Mouse (Mus musculus) bone marrow macrophage, adult 2 months (primary cell): ENCODE data around the gene Unc13d. TPM values are rescaled to one million over a fixed set of nuclear protein-coding genes. Genes with fewer than 3 reads are reported as not detected.

Experiments
- H3K27ac ChIP-seq: 2 replicates; pipeline ENCODE4 v1.5.1; 2012; ENCODE audit warnings: low read depth, low read length; ENCODE audit not compliant: insufficient read depth
- H3K4me1 ChIP-seq: 2 replicates; pipeline ENCODE4 v1.6.1; 2012; ENCODE audit warnings: low read length; ENCODE audit not compliant: control insufficient read depth, insufficient read depth
- H3K4me3 ChIP-seq: 2 replicates; pipeline ENCODE4 v1.5.1; 2012; ENCODE audit warnings: mild to moderate bottlenecking, low read length, moderate library complexity; ENCODE audit not compliant: insufficient read depth
- CTCF ChIP-seq: IDR thresholded peaks from 2 replicates; pipeline ENCODE4 v1.5.1; 2012; ENCODE audit warnings: low read depth, mild to moderate bottlenecking, low read length, moderate library complexity
- POLR2A ChIP-seq: IDR thresholded peaks from 2 replicates; pipeline ENCODE4 v1.6.1; 2012; ENCODE audit warnings: mild to moderate bottlenecking, low read depth, low read length, borderline replicate concordance
- polyA plus RNA-seq: library from polyadenylated mRNA; stranded (reverse); fragments of >200 nt; gene quantifications from 2 replicates; pipeline ENCODE4 v1.2.4, GENCODE M21; 2012; ENCODE audit not compliant: missing spikeins, insufficient read depth, insufficient read length

Unc13d gene
- polyA plus RNA-seq, 1 experiment: 32.3 TPM

- H3K27ac ChIP-seq: no peak overlapping the region
- TF ChIP-seq POLR2A (no peak), CTCF (no peak)
- H3K4me1 ChIP-seq: no peaks in the 10 kb centered on the region
- H3K4me3 ChIP-seq: no peak overlapping the region
These were observed 24.1 kb downstream of the Unc13d start for GRCm38 (mm10) chr11:116053510-116054229.

- Histone ChIP-seq H3K4me3 (no peak overlapping the region), H3K4me1 (no peaks in the 10 kb centered on the region), H3K27ac (no peak overlapping the region)
- no peak for TF ChIP-seq POLR2A
- TF ChIP-seq CTCF: no peak
These were observed 27.6 kb downstream of the Unc13d start for GRCm38 (mm10) chr11:116050196-116050595.

GRCm38 (mm10) chr11:116049610-116050009 is 28.2 kb downstream of the Unc13d start:
- TF ChIP-seq POLR2A: no peak
- no peak for TF ChIP-seq CTCF
- H3K4me3 ChIP-seq: no peak overlapping the region
- H3K4me1 ChIP-seq: no peaks in the 10 kb centered on the region

GRCm38 (mm10) chr11:116045173-116045572 is 32.6 kb downstream of the Unc13d start:
- H3K4me3 ChIP-seq: no peak overlapping the region
- H3K27ac ChIP-seq: no peak overlapping the region
- H3K4me1 ChIP-seq: peaks cover 5% of the 10 kb centered on the region
- no peak for TF ChIP-seq POLR2A
- no peak for TF ChIP-seq CTCF

More at GRCm38 (mm10) chr11:116049610-116050009, 28.2 kb downstream of the Unc13d start:
- no peak overlapping the region for H3K27ac ChIP-seq

GRCm38 (mm10) chr11:116043286-116043685 is 34.5 kb downstream of the Unc13d start:
- Histone ChIP-seq H3K4me3 (no peak overlapping the region), H3K27ac (no peak overlapping the region), H3K4me1 (peaks cover 5% of the 10 kb centered on the region)
- TF ChIP-seq POLR2A (no peak), CTCF (no peak)

- TF ChIP-seq CTCF: no peak
- TF ChIP-seq POLR2A: no peak
- no peak overlapping the region for H3K4me3 ChIP-seq
- no peak overlapping the region for H3K27ac ChIP-seq
- H3K4me1 ChIP-seq: peaks cover 5% of the 10 kb centered on the region
These were observed 35.2 kb downstream of the Unc13d start for GRCm38 (mm10) chr11:116042372-116043138.

GRCm38 (mm10) chr11:116041833-116042232 is 35.9 kb downstream of the Unc13d start:
- TF ChIP-seq POLR2A: no peak
- no peak for TF ChIP-seq CTCF
- Histone ChIP-seq H3K4me1 (peaks cover 7% of the 10 kb centered on the region), H3K27ac (no peak overlapping the region), H3K4me3 (no peak overlapping the region)

GRCm38 (mm10) chr11:116040593-116040992 is 37.2 kb downstream of the Unc13d start:
- no peak overlapping the region for H3K4me3 ChIP-seq
- H3K4me1 ChIP-seq: peaks cover 13% of the 10 kb centered on the region
- H3K27ac ChIP-seq: no peak overlapping the region
- TF ChIP-seq POLR2A (no peak), CTCF (no peak)

GRCm38 (mm10) chr11:116037826-116038225 is 39.9 kb downstream of the Unc13d start:
- Histone ChIP-seq H3K4me1 (peaks cover 14% of the 10 kb centered on the region), H3K27ac (no peak overlapping the region), H3K4me3 (no peak overlapping the region)
- no peak for TF ChIP-seq POLR2A
- TF ChIP-seq CTCF: no peak

GRCm38 (mm10) chr11:116036671-116037070 is 41.1 kb downstream of the Unc13d start:
- H3K4me3 ChIP-seq: no peak overlapping the region
- TF ChIP-seq CTCF: no peak
- no peak overlapping the region for H3K27ac ChIP-seq
- peaks cover 17% of the 10 kb centered on the region for H3K4me1 ChIP-seq

GRCm38 (mm10) chr11:116034584-116034983 is 43.2 kb downstream of the Unc13d start:
- Histone ChIP-seq H3K4me3 (no peak overlapping the region), H3K4me1 (peaks cover 22% of the 10 kb centered on the region), H3K27ac (no peak overlapping the region)
- TF ChIP-seq POLR2A (no peak), CTCF (no peak)
